In the genomic region with DNA sequence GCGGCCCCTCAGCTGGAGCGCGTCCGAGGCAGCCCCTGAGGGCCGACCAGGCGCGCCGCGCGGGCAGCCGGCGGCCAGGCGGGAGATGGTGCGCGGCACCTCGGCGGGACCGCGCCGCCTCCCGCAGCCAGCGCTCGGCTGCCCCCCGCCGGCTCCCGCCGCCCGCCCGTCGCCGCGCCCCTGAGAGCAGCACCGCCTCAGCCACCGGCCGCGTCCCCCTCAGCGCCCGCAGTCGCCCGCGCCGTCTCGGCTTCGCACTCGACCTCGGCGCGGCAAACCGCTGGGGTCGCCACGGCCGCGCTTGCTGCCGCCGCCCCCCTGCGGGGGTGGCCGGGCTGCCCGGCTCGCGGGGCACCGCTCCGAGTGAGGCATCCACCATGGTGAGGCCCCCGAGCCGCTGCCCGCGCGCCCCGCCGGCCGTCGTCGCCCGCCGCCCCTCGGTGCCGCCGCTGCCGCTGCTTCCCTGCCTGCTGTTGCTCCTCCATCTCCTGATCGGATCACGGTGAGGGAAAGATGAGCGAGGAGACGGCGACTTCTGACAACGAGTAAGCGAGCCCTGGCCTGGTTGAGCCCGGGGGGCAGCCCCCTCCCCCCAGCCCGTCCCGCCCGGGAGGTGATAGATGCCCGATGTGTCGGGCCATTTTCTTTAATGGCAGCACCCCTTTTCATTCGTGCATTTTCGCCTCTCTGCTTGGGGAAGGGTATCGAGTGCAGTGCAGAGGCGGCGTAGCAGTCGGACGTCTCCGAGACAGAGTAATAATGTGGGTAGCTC, we compare ENCODE assay signal across 8 mouse cellular contexts. TPM values are rescaled to one million over a fixed set of nuclear protein-coding genes. Genes with fewer than 3 reads are reported as not detected.
DNase-seq lines count a peak whose midpoint lies in the region; TF ChIP-seq lines count a peak whose summit lies in the region.

A gene (plus strand): TSS at position 163 of the 772 bp plus-strand sequence.

- WGBS in macrophage (ENCODE audit: missing documents): 1% methylated on average over 83 of the region's 99 CpGs

- DNase-seq in kidney, adult 11 months: peak; percentile 23
- no peak for DNase-seq in kidney, postnatal 14 days
- DNase-seq in adrenal gland, postnatal 14 days: peak; percentile 58
- DNase-seq in heart, postnatal 4 days: peak; percentile 39
- peak in 1 of 2 experiments; percentile 50 for DNase-seq in layer of hippocampus, postnatal 25 days (ENCODE audit: extremely low spot score in 1 of 2, low spot score in 1 of 2)
- DNase-seq in spleen, postnatal 10 days (ENCODE audit: low spot score in 2 of 2): peak; percentile 54 to 58

- TF ChIP-seq CTCF in embryonic fibroblast, embryonic 13.5 days (IDR thresholded peaks at IDR 0.05; ENCODE audit: borderline replicate concordance, insufficient read depth, low read length): no peak

- TF ChIP-seq POLR2A in embryonic fibroblast, embryonic 13.5 days (IDR thresholded peaks at IDR 0.05; ENCODE audit: low read depth, low read length): no peak

- peak within 1 kb of the TSS; percentile 55 for H3K4me3 ChIP-seq in embryonic fibroblast, embryonic 13.5 days (ENCODE audit: insufficient read depth, low read length)
- H3K4me3 ChIP-seq in macrophage (ENCODE audit: inconsistent target): peak within 1 kb of the TSS; percentile 82

- peaks cover 49% of the 10 kb centered on the region for H3K79me2 ChIP-seq in macrophage (ENCODE audit: inconsistent target)

- H3K4me1 ChIP-seq in embryonic fibroblast, embryonic 13.5 days (ENCODE audit: control insufficient read depth, insufficient read depth, low read length): peaks cover 2% of the 10 kb centered on the region; the same call in 1 of the 2 replicates

- H3K36me3 ChIP-seq in macrophage (ENCODE audit: inconsistent target): no peaks in the 10 kb centered on the region

- H3K27ac ChIP-seq in embryonic fibroblast, embryonic 13.5 days (ENCODE audit: insufficient read depth, low read length): peak within 1 kb of the TSS; percentile 76
- H3K27ac ChIP-seq in macrophage: peak within 1 kb of the TSS; percentile 90

RNA-seq across cellular contexts. Expression of the gene that starts here (rescaled TPM):
- total RNA-seq in adrenal gland, postnatal 14 days (2021): 63.9 and 64.1 TPM in 2 replicates
- polyA plus RNA-seq in embryonic fibroblast, embryonic 13.5 days (2011; ENCODE audit: insufficient read length, low read depth, missing spikeins): 48.3 and 49.7 TPM in 2 replicates
- total RNA-seq in heart, postnatal 4 days (2021): 10 to 100 TPM; 31.0 to 32.2 TPM
- total RNA-seq in layer of hippocampus, postnatal 25 days (2021): 10 to 100 TPM; 91.1 to 98.2 TPM
- 100 to 1,000 TPM in 15 of 26 experiments, 10 to 100 TPM in 11; 24.2 to 422 (median 131) TPM for total RNA-seq in macrophage (2018; cell fraction: chromatin; rRNA removed)
- total RNA-seq in macrophage (2018; cell fraction: cytosol; rRNA removed): 100 to 1,000 TPM in 8 of 26 experiments, 10 to 100 TPM in 18; 32.3 to 215 (median 62.1) TPM
- total RNA-seq in macrophage (2018; cell fraction: nucleus; rRNA removed): 100 to 1,000 TPM in 21 of 26 experiments, 10 to 100 TPM in 5; 45.2 to 391 (median 164) TPM
- 22.5 to 77.4 TPM (median 23.7 TPM) in 3 replicates for polyA plus RNA-seq in macrophage (2018)
